Mouse (Mus musculus) hindbrain, embryonic 11.5 days (tissue): ENCODE measurements around the gene Taldo1. TPM values are rescaled to one million over a fixed set of nuclear protein-coding genes. Genes with fewer than 3 reads are reported as not detected.

Experiments
- ATAC-seq: fragments of 200-750 bp; cut with Nextera tagmentation; 2 replicates; pipeline ENCODE4 v1.8.0; 2017; ENCODE audit warnings: mild to moderate bottlenecking, moderate TSS enrichment, moderate library complexity; ENCODE audit not compliant: low FRiP score
- DNase-seq: peaks from one replicate; pipeline ENCODE4 v3.0.0-alpha.2; 2015; ENCODE audit warnings: low spot score
- H3K27ac ChIP-seq: fragments of 300-500 bp; sonication (generic); 2 replicates; pipeline ENCODE4 v1.5.1; 2014; ENCODE audit warnings: mild to moderate bottlenecking, low read depth, low read length
- H3K27me3 ChIP-seq: fragments of 300-500 bp; sonication (generic); 2 replicates; pipeline ENCODE4 v1.6.1; 2014; ENCODE audit warnings: mild to moderate bottlenecking, low read length, moderate library complexity, mixed read lengths; ENCODE audit not compliant: control insufficient read depth, insufficient read depth
- H3K36me3 ChIP-seq: fragments of 300-500 bp; sonication (generic); 2 replicates; pipeline ENCODE4 v1.6.1; 2014; ENCODE audit warnings: mild to moderate bottlenecking, low read length, moderate library complexity, mixed read lengths; ENCODE audit not compliant: control insufficient read depth, insufficient read depth
- H3K4me1 ChIP-seq: fragments of 300-500 bp; sonication (generic); replicated peaks from 2 replicates; pipeline ENCODE4 v1.6.1; 2014; ENCODE audit warnings: low read length, mixed read lengths; ENCODE audit not compliant: control insufficient read depth, insufficient read depth
- H3K4me2 ChIP-seq: fragments of 300-500 bp; sonication (generic); replicated peaks from 2 replicates; pipeline ENCODE4 v1.6.1; 2014; ENCODE audit warnings: mild to moderate bottlenecking, low read depth, low read length
- H3K4me3 ChIP-seq: fragments of 300-500 bp; sonication (generic); 2 replicates; pipeline ENCODE4 v1.5.1; 2014; ENCODE audit warnings: low read depth, low read length
- H3K9ac ChIP-seq: fragments of 300-500 bp; sonication (generic); 2 replicates; pipeline ENCODE4 v1.6.1; 2014; ENCODE audit warnings: low read depth, low read length
- H3K9me3 ChIP-seq: fragments of 300-500 bp; sonication (generic); 2 replicates; pipeline ENCODE4 v1.6.1; 2016; ENCODE audit warnings: low read length; ENCODE audit not compliant: control insufficient read depth
- WGBS: fragments of 180-500 bp; shearing (Covaris S2); extraction: QIAGEN DNeasy Blood & Tissue Kit; methylation state at CpG from one replicate; pipeline ENCODE4 v1.1.7; 2014; 5-methylcytosine and 5-hydroxymethylcytosine counted together
- polyA plus RNA-seq: library from polyadenylated mRNA; unstranded; fragments of >200 nt; fragmentation: Nextera tagmentation; extraction: Ambion mirVana; gene quantifications from 2 replicates; pipeline ENCODE4 v1.2.1, GENCODE M21; 2014

Gene Taldo1
- 389 and 395 TPM in 2 replicates for polyA plus RNA-seq

DNA sequence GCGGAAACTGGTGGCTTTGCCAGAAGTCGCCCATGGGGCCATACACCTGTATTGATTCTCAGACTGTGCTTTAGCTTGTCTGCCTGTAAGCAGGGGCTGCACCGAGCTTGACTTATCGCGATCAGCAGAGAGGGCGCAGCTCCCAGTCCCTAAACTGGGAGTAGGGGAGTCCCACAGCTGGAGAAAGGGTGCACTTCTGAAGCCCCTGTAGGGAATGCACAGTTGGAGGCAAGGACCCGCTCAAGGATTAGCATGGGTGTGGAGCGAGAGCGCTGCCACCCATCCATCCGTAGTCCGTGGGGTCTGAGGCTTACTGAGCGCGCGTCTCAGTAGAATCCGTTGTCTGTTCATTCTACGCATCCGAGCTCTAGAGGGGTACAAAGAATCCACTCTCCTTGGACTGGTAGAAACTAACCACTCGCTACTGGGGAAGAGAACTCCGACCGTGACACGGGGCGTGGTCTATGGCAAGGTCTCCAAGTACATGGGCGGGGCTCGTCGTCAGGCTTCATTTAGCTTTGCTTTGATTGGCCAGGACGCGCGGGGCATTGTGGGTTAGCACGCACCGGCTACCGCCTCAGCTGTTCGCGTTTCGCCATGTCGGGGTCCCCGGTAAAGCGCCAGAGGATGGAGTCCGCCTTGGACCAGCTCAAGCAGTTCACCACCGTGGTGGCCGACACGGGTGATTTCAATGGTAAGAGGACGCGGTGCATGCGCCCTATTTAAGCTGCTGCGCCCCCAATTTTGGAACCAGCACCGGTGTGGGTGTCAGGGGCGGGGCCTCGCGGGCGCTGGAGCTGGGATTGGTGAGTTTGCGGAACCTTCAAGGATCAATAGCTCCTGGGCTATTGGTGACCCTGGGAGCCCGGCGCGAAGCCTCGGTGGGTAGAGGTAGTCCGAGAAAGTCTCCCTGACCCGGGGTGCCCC, at the start of gene Taldo1:
Gene Taldo1, plus strand, starts transcription at position 575 of the 927 bp plus-strand sequence.
- Histone ChIP-seq H3K27ac (peak within 1 kb of the TSS; percentile 51; the same call in 1 of the 2 replicates), H3K27me3 (no peaks in the 10 kb centered on the region)

DNA sequence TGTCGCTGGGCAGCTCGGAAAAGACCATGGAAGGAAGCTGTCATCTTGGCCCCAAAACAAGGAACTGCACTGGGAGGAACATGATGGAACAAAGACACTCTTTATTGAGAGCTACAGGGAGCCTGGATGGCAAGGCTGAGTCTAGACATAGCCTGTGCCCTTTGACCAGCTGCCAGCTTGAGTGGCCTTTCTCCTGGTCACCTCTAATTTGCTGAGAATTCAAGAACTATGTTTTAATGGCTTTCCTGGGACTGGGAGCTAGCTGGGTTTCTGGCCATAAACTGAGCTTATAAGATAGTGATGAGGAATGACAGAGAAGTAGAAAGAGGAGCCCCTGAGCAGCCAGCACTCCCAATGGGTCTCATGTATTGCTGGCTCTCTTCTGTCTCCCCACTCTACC, 48.8 kb upstream of the Taldo1 start:
- Histone ChIP-seq H3K27ac (no peak overlapping the region), H3K36me3 (no peaks in the 10 kb centered on the region), H3K9ac (no peak overlapping the region), H3K9me3 (no peaks in the 10 kb centered on the region), H3K4me2 (no peak overlapping the region), H3K4me3 (no peak overlapping the region), H3K27me3 (peaks cover 8% of the 10 kb centered on the region; the same call in 1 of the 2 replicates), H3K4me1 (no peaks in the 10 kb centered on the region; the same call in 1 of the 2 replicates)
- DNase-seq (no peak), ATAC-seq (no peak)
- 60% methylated on average over 2 of the region's 2 CpGs for WGBS

More for the DNA sequence above, at the start of gene Taldo1:
- H3K9ac ChIP-seq = peak within 1 kb of the TSS; percentile 57
- peaks cover 2% of the 10 kb centered on the region; the same call in 1 of the 2 replicates for H3K36me3 ChIP-seq
- H3K4me1 ChIP-seq = 0 out of 2 replicates have a peak, but pooled peaks cover 6% of the 10 kb centered on the region
- peak within 1 kb of the TSS; percentile 72 for H3K4me3 ChIP-seq
- ATAC-seq (peak; percentile 94), DNase-seq (peak; percentile 97)
- no peaks in the 10 kb centered on the region for H3K9me3 ChIP-seq
- H3K4me2 ChIP-seq = peak within 1 kb of the TSS; percentile 68
- under 1% methylated on average over 57 of the region's 57 CpGs for WGBS

DNA sequence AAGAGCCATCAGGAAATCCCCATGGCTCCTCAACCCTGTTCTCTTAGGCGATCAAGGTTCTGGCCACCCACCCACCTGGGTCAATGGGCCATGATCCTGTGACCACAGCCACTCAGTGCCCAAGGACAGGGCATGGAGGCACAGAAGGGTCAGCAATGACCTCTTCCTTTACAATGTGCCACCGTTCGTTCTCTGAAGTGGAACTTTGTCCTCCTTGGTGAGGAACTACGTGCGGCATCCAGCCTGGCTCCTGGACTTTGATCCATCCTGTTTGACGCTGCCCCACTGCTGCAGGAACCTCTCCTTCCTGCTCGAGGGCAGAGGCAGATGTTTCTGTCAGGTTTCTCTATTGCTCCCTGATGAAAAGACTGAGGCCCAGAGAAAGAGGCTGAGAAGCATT, 48.3 kb upstream of the Taldo1 start:
- no peaks in the 10 kb centered on the region for H3K36me3 ChIP-seq
- no peak overlapping the region for H3K9ac ChIP-seq
- no peaks in the 10 kb centered on the region for H3K9me3 ChIP-seq
- WGBS = 72% methylated on average over 7 of the region's 7 CpGs
- H3K4me2 ChIP-seq = no peak overlapping the region
- H3K27ac ChIP-seq = no peak overlapping the region
- no peaks in the 10 kb centered on the region for H3K4me1 ChIP-seq
- peaks cover 6% of the 10 kb centered on the region; the same call in 1 of the 2 replicates for H3K27me3 ChIP-seq
- H3K4me3 ChIP-seq = no peak overlapping the region
- DNase-seq (no peak), ATAC-seq (no peak)

DNA sequence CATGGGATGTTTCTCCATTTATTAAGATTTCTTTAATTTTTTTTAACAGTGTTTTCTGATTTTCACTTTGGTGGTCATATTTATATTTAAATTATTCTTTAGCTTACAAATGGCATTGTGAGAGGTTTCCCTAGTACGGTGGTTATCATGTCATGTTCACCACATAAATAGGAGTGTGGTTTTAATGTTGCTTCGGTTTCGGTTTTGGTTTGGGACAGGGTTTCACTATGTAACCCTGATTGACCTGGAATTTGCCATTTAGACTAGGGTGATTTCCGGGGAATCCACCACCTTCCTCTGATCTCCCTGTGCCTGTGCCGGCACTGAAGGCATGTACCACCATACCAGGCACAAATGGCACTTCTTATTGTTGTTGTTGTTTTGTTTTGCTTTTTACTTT, 47.2 kb upstream of the Taldo1 start:
- H3K36me3 ChIP-seq = no peaks in the 10 kb centered on the region
- no peaks in the 10 kb centered on the region for H3K9me3 ChIP-seq
- H3K4me2 ChIP-seq = no peak overlapping the region
- no peak for ATAC-seq
- no peak overlapping the region for H3K9ac ChIP-seq
- WGBS = 92% methylated on average over 5 of the region's 5 CpGs
- no peaks in the 10 kb centered on the region for H3K27me3 ChIP-seq
- H3K27ac ChIP-seq = no peak overlapping the region
- no peak for DNase-seq
- H3K4me1 ChIP-seq = no peaks in the 10 kb centered on the region
- H3K4me3 ChIP-seq = no peak overlapping the region

DNA sequence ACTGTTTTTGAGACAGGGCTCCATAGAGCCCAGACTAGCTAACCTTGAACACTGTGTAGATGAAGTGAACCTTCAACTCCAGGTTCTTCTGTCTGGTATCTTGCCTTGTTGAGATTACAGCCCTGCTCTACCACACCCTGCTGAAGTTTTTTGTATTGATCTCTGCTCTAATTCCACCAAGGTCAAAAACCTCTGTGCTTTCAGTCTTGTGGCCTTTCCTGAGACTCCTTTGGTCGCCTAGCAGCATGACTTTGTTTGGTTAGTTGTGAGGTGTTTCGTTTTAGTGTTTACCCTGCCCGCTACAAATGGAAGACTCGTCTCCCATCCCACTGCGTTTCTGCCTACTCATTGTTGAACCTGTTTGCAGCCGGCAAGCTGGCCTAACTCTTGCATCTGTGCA, 40.9 kb upstream of the Taldo1 start:
- no peak for DNase-seq
- H3K27me3 ChIP-seq = no peaks in the 10 kb centered on the region
- 79% methylated on average over 6 of the region's 6 CpGs for WGBS
- no peak overlapping the region for H3K9ac ChIP-seq
- H3K4me1 ChIP-seq = no peaks in the 10 kb centered on the region
- H3K9me3 ChIP-seq = no peaks in the 10 kb centered on the region
- H3K4me3 ChIP-seq = no peak overlapping the region
- ATAC-seq = no peak
- H3K27ac ChIP-seq = no peak overlapping the region
- no peaks in the 10 kb centered on the region for H3K36me3 ChIP-seq
- no peak overlapping the region for H3K4me2 ChIP-seq

DNA sequence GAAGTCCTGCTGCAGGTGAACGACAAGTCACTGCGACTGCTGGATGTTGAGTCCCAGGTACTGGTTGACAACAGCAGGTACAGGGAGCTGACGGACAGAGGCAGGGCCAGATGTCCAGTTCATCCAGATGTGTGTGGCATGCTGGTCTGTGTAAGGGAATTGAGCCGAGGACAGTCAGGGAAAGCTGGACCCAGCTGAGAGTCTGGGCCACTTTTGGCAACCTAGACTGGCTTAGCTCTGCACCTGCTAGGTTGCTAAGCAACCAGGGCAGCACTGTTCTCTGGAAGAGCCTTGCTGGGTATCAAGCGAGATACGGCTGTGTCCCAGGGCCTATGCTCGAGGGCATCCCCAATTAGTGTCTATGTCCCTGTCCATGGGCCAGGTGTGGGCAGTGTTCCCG, 36.9 kb upstream of the Taldo1 start:
- Histone ChIP-seq H3K9ac (no peak overlapping the region), H3K4me3 (no peak overlapping the region), H3K4me1 (no peaks in the 10 kb centered on the region), H3K27ac (no peak overlapping the region), H3K36me3 (no peaks in the 10 kb centered on the region), H3K4me2 (no peak overlapping the region), H3K9me3 (no peaks in the 10 kb centered on the region), H3K27me3 (no peaks in the 10 kb centered on the region)
- WGBS = 78% methylated on average over 8 of the region's 8 CpGs
- ATAC-seq (no peak), DNase-seq (no peak)

DNA sequence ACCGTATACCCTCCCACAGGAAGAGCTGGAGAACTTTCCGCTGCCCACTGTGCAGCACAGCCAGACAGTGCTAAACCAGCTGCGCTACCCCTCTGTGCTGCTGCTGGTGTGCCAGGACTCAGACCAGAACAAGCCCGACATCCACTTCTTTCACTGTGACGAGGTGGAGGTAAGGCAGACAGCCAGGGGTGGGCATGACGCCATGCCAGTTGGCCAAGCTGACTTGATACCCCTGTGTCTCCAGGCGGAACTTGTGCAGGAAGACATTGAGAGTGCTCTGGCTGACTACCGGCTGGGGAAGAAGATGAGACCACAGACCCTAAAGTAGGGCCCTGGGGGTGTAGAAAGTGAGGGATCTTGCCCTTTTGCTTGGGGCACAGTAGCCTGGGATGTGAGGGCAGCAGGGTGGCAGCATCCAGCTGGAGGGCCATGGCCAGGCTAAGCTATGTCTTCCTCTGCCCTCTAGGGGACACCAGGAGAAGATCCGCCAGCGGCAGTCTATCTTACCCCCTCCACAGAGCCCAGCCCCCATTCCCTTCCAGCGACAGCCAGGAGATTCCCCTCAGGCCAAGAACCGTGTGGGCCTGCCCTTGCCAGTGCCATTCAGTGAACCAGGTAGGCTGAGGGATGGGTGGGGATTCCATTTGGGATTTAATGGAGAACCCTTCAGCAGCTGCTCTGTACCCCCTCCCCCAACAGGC, 36.2 kb upstream of the Taldo1 start:
- Histone ChIP-seq H3K4me3 (no peak overlapping the region), H3K4me2 (no peak overlapping the region), H3K27ac (no peak overlapping the region), H3K9me3 (no peaks in the 10 kb centered on the region), H3K36me3 (no peaks in the 10 kb centered on the region), H3K4me1 (no peaks in the 10 kb centered on the region), H3K9ac (no peak overlapping the region), H3K27me3 (no peaks in the 10 kb centered on the region; the same call in 1 of the 2 replicates)
- DNase-seq (peak; percentile 15), ATAC-seq (no peak)
- WGBS = 57% methylated on average over 12 of the region's 12 CpGs

DNA sequence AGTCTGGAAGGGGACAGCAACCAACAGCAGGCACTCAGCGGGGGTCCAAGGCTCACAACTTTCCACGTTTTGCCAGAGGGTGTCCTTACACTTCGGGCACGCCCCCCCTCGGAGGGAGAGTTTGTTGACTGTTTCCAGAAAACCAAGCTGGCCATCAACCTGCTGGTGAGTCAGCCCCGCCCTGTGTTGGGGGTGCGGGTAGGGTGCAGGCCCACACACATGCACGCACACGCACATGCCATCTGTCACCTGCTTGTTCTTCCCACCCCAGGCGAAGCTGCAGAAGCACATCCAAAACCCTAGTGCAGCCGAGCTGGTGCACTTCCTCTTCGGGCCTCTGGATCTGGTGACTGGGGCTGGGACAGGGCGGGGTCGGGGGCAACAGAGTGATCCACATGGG, 35.0 kb upstream of the Taldo1 start:
- no peak overlapping the region for H3K27ac ChIP-seq
- H3K4me3 ChIP-seq = no peak overlapping the region
- no peaks in the 10 kb centered on the region for H3K36me3 ChIP-seq
- no peak overlapping the region for H3K9ac ChIP-seq
- 81% methylated on average over 14 of the region's 14 CpGs for WGBS
- DNase-seq (no peak), ATAC-seq (no peak)
- no peaks in the 10 kb centered on the region for H3K4me1 ChIP-seq
- no peaks in the 10 kb centered on the region for H3K9me3 ChIP-seq
- no peak overlapping the region for H3K4me2 ChIP-seq
- peaks cover 6% of the 10 kb centered on the region; the same call in 1 of the 2 replicates for H3K27me3 ChIP-seq
